In the genomic region with DNA sequence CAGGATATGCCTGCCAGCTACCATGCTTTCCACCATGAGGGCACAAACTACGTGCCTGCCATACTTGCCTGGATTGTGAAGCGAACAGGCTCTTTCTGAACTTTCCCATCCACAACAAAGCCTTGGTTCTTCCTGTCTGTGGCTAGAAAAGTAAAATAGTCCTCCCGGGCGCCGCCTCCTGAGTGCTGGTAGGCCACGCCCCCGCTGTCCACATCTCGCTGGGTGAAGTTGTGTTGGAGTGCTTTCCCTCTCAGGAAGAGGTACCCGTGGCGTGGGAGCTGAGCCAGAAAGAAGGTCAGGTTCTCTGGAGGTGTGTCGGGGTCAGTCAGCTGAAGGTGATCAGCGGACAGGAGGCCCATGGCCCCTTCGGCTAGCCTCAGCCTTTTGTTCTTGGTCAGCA, we compare ENCODE assay signal across 27 mouse cellular contexts. TPM values are rescaled to one million over a fixed set of nuclear protein-coding genes. Genes with fewer than 3 reads are reported as not detected.
A peak's percentile ranks its signal among the peaks of the same experiment; 100 is the strongest.
DNase-seq lines count a peak whose midpoint lies in the region; ATAC-seq and TF ChIP-seq lines count a peak whose summit lies in the region.
"Had no signal": no experiment of that assay in that cellular context is flagged by ENCODE, and none has a peak within 500 bp of the region (broad histone marks: within the 10 kb centered on the region; RNA-seq: fewer than 3 reads in every experiment).

No protein-coding gene starts in this region.

- dilution Hi-C loops in CH12.LX (cut with MboI; ENCODE audit: extremely low pct_ligation_motif_present, extremely low pct_unique_long_range_greater_than_20kb, low sequenced_read_pairs) = no loop called here

- no peak for TF ChIP-seq RAD21 in CH12.LX (IDR thresholded peaks at IDR 0.05; ENCODE audit: low read depth, low read length)

- H3K36me3 ChIP-seq in midbrain, embryonic 11.5 days (ENCODE audit: control insufficient read depth, insufficient read depth, low read length) = no peaks in the 10 kb centered on the region
- H3K36me3 ChIP-seq in midbrain, embryonic 13.5 days = no peaks in the 10 kb centered on the region
- H3K36me3 ChIP-seq in CH12.LX (replicated peaks in 1 of 2; ENCODE audit: control insufficient read depth in 1 of 2, insufficient read depth in 1 of 2, low read length in 1 of 2) = no peaks in the 10 kb centered on the region
- H3K36me3 ChIP-seq: liver, embryonic 15.5 days had no signal

- H3K4me3 ChIP-seq in midbrain, embryonic 11.5 days (ENCODE audit: low read depth, low read length) = no peak overlapping the region
- no peak overlapping the region for H3K4me3 ChIP-seq in midbrain, embryonic 13.5 days (replicated peaks)
- H3K4me3 ChIP-seq in CH12.LX (replicated peaks in 1 of 3; ENCODE audit: low read depth in 2 of 3, low read length in 2 of 3, poor library complexity in 1 of 3) = no peak overlapping the region
- H3K4me3 ChIP-seq in left cerebral cortex, adult 2 months = no peak overlapping the region
- H3K4me3 ChIP-seq: gastrocnemius, adult 2 months; limb, embryonic 15.5 days; liver, embryonic 15.5 days had no signal

- peak; percentile 22; the same call in 1 of the 2 replicates for ATAC-seq in midbrain, embryonic 11.5 days (ENCODE audit: low FRiP score)
- ATAC-seq in midbrain, embryonic 13.5 days = no peak
- ATAC-seq in granulocyte monocyte progenitor cell, adult 5-6 weeks (replicated peaks; ENCODE audit: poor library complexity, severe bottlenecking) = peak; percentile 48
- ATAC-seq: forebrain, embryonic 14.5 days; intestine, embryonic 16.5 days had no signal

- no peak overlapping the region for H3K27ac ChIP-seq in midbrain, embryonic 11.5 days (ENCODE audit: low read depth, low read length)
- no peak overlapping the region for H3K27ac ChIP-seq in midbrain, embryonic 13.5 days
- no peak overlapping the region for H3K27ac ChIP-seq in CH12.LX (ENCODE audit: insufficient read depth, low read depth)
- no peak overlapping the region for H3K27ac ChIP-seq in left cerebral cortex, adult 2 months
- H3K27ac ChIP-seq: gastrocnemius, adult 2 months; hindbrain, postnatal 0 days; limb, embryonic 15.5 days; liver, embryonic 15.5 days had no signal

- no peak for TF ChIP-seq POLR2A in CH12.LX (IDR thresholded peaks at IDR 0.05; ENCODE audit: low read depth, low read length)

- H3K79me2 ChIP-seq in CH12.LX (replicated peaks; ENCODE audit: control insufficient read depth, extremely low read depth, insufficient read depth, poor library complexity, severe bottlenecking) = no peaks in the 10 kb centered on the region; the same call in 1 of the 2 replicates

- H3K9me3 ChIP-seq in midbrain, embryonic 11.5 days (ENCODE audit: control insufficient read depth, low read length) = no peaks in the 10 kb centered on the region
- no peaks in the 10 kb centered on the region for H3K9me3 ChIP-seq in midbrain, embryonic 13.5 days
- H3K9me3 ChIP-seq in CH12.LX (replicated peaks; ENCODE audit: low read length) = no peaks in the 10 kb centered on the region
- H3K9me3 ChIP-seq: limb, embryonic 15.5 days; liver, embryonic 15.5 days had no signal

- in situ Hi-C loops in CH12.LX (cut with MboI; ENCODE audit: low pct_ligation_motif_present, low pct_unique_long_range_greater_than_20kb, low sequenced_read_pairs) = loop anchor here (25.0 kb wide), 1 partner anchor 1378 kb away; no protein-coding TSS in a partner anchor

- no peak overlapping the region for H3K9ac ChIP-seq in midbrain, embryonic 11.5 days (ENCODE audit: low read length)
- H3K9ac ChIP-seq in midbrain, embryonic 13.5 days (replicated peaks) = no peak overlapping the region
- H3K9ac ChIP-seq in CH12.LX (ENCODE audit: insufficient read depth, low read depth) = no peak overlapping the region
- H3K9ac ChIP-seq: limb, embryonic 15.5 days; liver, embryonic 15.5 days had no signal

- no peaks in the 10 kb centered on the region for H3K27me3 ChIP-seq in midbrain, embryonic 11.5 days (ENCODE audit: control insufficient read depth, insufficient read depth, low read length)
- H3K27me3 ChIP-seq in midbrain, embryonic 13.5 days = no peaks in the 10 kb centered on the region
- H3K27me3 ChIP-seq in CH12.LX (replicated peaks) = no peaks in the 10 kb centered on the region
- H3K27me3 ChIP-seq: limb, embryonic 15.5 days; liver, embryonic 15.5 days had no signal

- DNase-seq in midbrain, embryonic 11.5 days (ENCODE audit: low spot score, missing footprints) = no peak
- DNase-seq in CH12.LX (ENCODE audit: extremely low read depth) = no peak
- DNase-seq in thymus, postnatal 36 days = peak; percentile 2 to 7
- DNase-seq in ovary, postnatal 36 days (ENCODE audit: low spot score) = no peak
- no peak for DNase-seq in left cerebral cortex, adult 2 months (ENCODE audit: extremely low spot score in 1 of 2, low spot score in 2 of 2)
- DNase-seq: adrenal gland, postnatal 14 days; cerebellum, adult 2 months; embryo, embryonic 11 days; gastrocnemius, adult 2 months; layer of hippocampus, adult 9-11 months; left cerebral cortex, postnatal 4 days; lung, postnatal 10 days had no signal

- no peak for TF ChIP-seq CTCF in CH12.LX (conservative IDR thresholded peaks at IDR 0.05 in 1 of 2, IDR thresholded peaks at IDR 0.05 in 1 of 2; ENCODE audit: low read depth in 2 of 2, low read length in 2 of 2)
- no peak for TF ChIP-seq CTCF in left cerebral cortex, adult 2 months (IDR thresholded peaks at IDR 0.05)

- H3K4me1 ChIP-seq in midbrain, embryonic 11.5 days (ENCODE audit: control insufficient read depth, insufficient read depth, low read length) = no peaks in the 10 kb centered on the region; the same call in 1 of the 2 replicates
- H3K4me1 ChIP-seq in midbrain, embryonic 13.5 days (replicated peaks) = no peaks in the 10 kb centered on the region
- H3K4me1 ChIP-seq in CH12.LX (ENCODE audit: control insufficient read depth in 1 of 2, insufficient read depth in 2 of 2) = no peaks in the 10 kb centered on the region; a peak in 1 of 4 replicates
- H3K4me1 ChIP-seq: limb, embryonic 15.5 days; liver, embryonic 15.5 days had no signal

- 83% methylated on average over 13 of the region's 13 CpGs for WGBS in midbrain, embryonic 11.5 days
- 82% methylated on average over 13 of the region's 13 CpGs for WGBS in midbrain, embryonic 13.5 days

- H3K4me2 ChIP-seq in midbrain, embryonic 11.5 days = no peak overlapping the region
- no peak overlapping the region for H3K4me2 ChIP-seq in midbrain, embryonic 13.5 days (replicated peaks)
- peak overlapping the region; percentile 39; the same call in 1 of the 2 replicates for H3K4me2 ChIP-seq in CH12.LX (ENCODE audit: insufficient read depth, low read depth, poor library complexity, severe bottlenecking)
- H3K4me2 ChIP-seq: heart, embryonic 11.5 days; limb, embryonic 15.5 days; liver, embryonic 15.5 days had no signal

- TF ChIP-seq EP300 in CH12.LX (IDR thresholded peaks at IDR 0.05; ENCODE audit: low read length) = no peak

- intact Hi-C loops in left cerebral cortex, adult 2 months (cut with DNase I) = no loop called here

TF ChIP-seq in CH12.LX, 34 proteins besides CTCF, POLR2A, EP300 and RAD21:
- TF ChIP-seq E2F4 (IDR thresholded peaks at IDR 0.05; ENCODE audit: insufficient replicate concordance, low read depth, low read length) (no peak), USF2 (conservative IDR thresholded peaks at IDR 0.05; ENCODE audit: low read depth, low read length) (no peak), ELF1 (IDR thresholded peaks at IDR 0.05; ENCODE audit: low read depth, low read length) (no peak), MAX (IDR thresholded peaks at IDR 0.05; ENCODE audit: low read length) (no peak), GABPA (IDR thresholded peaks at IDR 0.05; ENCODE audit: insufficient replicate concordance, low read depth, low read length) (no peak), JUN (IDR thresholded peaks at IDR 0.05; ENCODE audit: insufficient read depth, low read depth, low read length) (no peak), ZMIZ1 (IDR thresholded peaks at IDR 0.05; ENCODE audit: low read depth, low read length) (no peak), POLR2AphosphoS2 (IDR thresholded peaks at IDR 0.05; ENCODE audit: low read depth, low read length) (no peak), MXI1 (IDR thresholded peaks at IDR 0.05; ENCODE audit: low read depth, low read length) (no peak), TCF12 (IDR thresholded peaks at IDR 0.05; ENCODE audit: low read depth, low read length) (no peak)

RNA-seq across cellular contexts. Expression of gene Cer1, which starts 55.3 kb away (rescaled TPM):
- not detected in 2 replicates for polyA plus RNA-seq in midbrain, embryonic 11.5 days (2014; fragmentation: Nextera tagmentation; extraction: Ambion mirVana)
- 0.08 TPM in 1 of 2 replicates, not detected in the other for polyA plus RNA-seq in midbrain, embryonic 13.5 days (2015; fragmentation: Nextera tagmentation; extraction: Ambion mirVana)
- total RNA-seq in CH12.LX (2012; rRNA removed) = not detected in 2 replicates
- not detected in 2 replicates for total RNA-seq in CH12.LX (2014; rRNA removed)
- not detected in 2 replicates for polyA plus RNA-seq in CH12.LX (2012; ENCODE audit: insufficient read length, low read depth)
- not detected in 2 replicates for total RNA-seq in granulocyte monocyte progenitor cell, adult 5-6 weeks (2014; fragmentation: Nextera tagmentation)
- total RNA-seq in granulocyte monocyte progenitor cell, adult 5-6 weeks (2017) = not detected in 2 replicates
- under 1 TPM; 0.19 to 0.52 TPM for total RNA-seq in left cerebral cortex, adult 2 months (2021)
- total RNA-seq: adrenal gland, postnatal 14 days; gastrocnemius, adult 2 months; hindbrain, postnatal 0 days; megakaryocyte, adult 5-6 weeks; midbrain, postnatal 0 days had no signal
- polyA plus RNA-seq: cerebellum, adult 2 months; heart, embryonic 11.5 days; heart, postnatal 0 days; hindbrain, postnatal 0 days; kidney, embryonic 16.5 days; large intestine, adult 2 months; liver, embryonic 15.5 days; midbrain, postnatal 0 days; neural tube, embryonic 14.5 days; small intestine, adult 2 months had no signal

Comparison
In these comparisons a context has a peak if more than half of its experiments do, and no peak if none do; other contexts are left out.
1. DNase-seq: peak in thymus, postnatal 36 days (2 of 2); none in midbrain, embryonic 11.5 days (single experiment), CH12.LX (single experiment), ovary, postnatal 36 days (single experiment) and left cerebral cortex, adult 2 months (0 of 2).